Mouse (Mus musculus) left cerebral cortex, postnatal 4 days (tissue): ENCODE results near the gene Pgm2. TPM values are rescaled to one million over a fixed set of nuclear protein-coding genes. Genes with fewer than 3 reads are reported as not detected.
A peak's percentile ranks its signal among the peaks of the same experiment; 100 is the strongest.

Experiments
- DNase-seq: peaks from one replicate; pipeline ENCODE4 v3.0.0-alpha.2; 2022
- intact Hi-C: fragments of 180-260 bp; cut with DNase I; formaldehyde crosslinking; loops from one replicate; pipeline ENCODE4 v1.15.1; 2025
- total RNA-seq, 2 experiments: library from RNA; stranded (reverse); gene quantifications; 2 replicates each; pipeline ENCODE4 v1.2.3; 2021

The Pgm2 gene
- total RNA-seq, 2 experiments from 2014 or later: 14.5 to 16.4 TPM

DNA sequence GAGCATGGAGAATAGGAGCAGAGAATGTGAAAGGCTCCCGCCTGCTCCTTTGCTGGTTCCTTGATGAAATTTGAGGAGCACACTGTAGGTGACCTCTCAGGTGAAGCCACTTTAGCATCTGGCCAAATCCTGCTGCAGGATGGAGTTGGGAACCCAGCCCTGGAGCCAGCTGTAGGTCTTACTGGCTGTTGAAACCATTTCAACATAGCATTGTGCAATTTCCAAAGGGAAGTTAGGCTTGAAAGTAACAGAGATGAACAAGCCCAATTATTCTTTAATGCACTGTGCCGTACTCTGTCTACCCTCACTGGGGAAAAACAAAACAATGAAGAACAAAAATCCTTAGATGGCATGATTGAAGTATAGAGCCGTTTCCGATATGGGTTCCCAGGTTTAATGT lies 41.2 kb downstream of the Pgm2 start:
- intact Hi-C loops: no loop called here
- DNase-seq: no peak

DNA sequence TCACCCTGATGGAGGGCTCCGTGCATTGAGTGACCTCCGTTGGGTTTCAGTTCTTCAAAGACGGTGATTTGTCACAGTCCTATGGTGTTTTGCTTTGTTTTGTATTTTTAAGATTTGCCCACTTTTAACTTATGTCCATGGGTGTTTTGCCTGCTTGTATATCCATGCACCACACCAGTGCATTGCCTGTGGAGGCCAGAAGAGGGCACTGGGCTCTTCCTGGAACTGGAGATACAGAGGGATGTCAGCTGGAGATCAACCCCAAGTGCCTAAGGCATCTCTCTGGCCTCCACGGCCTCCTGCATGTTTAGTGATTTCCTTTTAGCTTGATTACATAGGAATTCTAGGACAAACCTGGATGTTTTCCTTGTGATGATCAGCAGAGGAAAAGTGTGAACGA lies 43.6 kb downstream of the Pgm2 start:
- DNase-seq: no peak
- intact Hi-C loops: no loop called here

DNA sequence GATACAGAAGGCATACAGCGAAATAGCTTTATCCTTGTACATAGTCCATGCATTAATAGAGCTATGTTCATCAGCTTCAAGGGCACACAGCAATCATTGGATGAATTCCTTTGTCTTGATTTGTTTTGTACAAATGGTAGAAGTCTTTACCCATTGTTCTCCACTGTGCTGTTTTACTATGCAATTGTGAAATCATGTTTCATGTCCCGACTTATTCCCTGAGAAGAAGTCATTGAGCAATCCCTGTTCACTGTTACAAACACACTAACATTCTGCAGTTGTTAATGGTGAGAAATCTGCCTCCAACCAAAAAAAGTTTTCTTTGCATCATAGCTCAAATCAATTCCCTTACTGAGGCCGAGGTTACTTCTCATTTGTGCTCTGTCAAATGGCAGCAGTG lies 47.5 kb downstream of the Pgm2 start:
- intact Hi-C loops: no loop called here
- no peak for DNase-seq

DNA sequence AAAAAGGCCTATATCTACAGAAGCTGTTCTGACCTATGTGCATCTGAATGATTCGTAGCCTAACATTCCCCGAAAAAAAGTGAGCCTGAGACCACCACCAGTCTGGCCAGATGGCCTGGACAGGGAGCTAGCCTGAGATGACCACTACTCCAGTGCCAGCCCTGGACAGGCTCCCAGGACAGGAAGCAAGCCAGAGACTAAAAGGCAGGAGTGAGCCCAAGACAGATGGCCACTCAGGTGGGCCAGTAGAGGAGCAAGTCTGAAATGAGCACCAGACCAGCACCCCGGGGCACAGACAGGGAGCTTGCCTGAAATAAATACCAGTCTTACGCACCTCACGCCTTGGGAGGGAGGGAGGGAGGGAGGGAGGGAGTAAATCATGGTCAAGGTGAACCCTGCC lies 51.6 kb downstream of the Pgm2 start:
- peak; percentile 56 for DNase-seq
- intact Hi-C loops: no loop called here

DNA sequence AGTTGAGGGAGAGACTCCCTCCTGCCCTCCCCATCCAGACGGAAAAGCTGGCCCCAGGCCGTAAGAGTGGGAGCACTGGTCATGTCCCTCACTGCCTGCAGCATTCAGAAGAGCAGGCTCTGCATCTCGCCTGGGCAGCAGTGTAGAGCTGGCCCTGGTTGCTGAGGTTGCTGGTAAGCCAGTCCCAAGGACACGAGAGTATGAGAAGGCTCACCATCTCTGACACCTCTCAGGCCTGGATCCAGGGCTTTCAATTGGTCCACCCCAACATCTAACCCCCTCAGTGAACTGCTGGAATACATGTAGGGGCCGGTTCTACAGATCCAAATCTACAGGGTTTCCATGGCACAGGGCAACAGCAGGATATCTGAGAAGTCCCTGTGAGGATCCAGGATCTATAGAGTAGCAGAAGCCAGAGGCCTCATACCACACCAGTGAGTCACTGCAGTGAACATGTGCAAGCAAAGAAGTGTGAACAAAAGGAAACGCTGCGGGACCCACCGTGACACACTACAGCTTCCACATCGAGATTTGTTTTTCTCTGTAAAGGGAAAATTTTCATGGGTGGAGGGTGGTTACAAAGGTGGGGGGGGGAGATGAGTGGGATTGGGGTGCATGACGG lies 53.7 kb downstream of the Pgm2 start:
- no peak for DNase-seq
- intact Hi-C loops: no loop called here

DNA sequence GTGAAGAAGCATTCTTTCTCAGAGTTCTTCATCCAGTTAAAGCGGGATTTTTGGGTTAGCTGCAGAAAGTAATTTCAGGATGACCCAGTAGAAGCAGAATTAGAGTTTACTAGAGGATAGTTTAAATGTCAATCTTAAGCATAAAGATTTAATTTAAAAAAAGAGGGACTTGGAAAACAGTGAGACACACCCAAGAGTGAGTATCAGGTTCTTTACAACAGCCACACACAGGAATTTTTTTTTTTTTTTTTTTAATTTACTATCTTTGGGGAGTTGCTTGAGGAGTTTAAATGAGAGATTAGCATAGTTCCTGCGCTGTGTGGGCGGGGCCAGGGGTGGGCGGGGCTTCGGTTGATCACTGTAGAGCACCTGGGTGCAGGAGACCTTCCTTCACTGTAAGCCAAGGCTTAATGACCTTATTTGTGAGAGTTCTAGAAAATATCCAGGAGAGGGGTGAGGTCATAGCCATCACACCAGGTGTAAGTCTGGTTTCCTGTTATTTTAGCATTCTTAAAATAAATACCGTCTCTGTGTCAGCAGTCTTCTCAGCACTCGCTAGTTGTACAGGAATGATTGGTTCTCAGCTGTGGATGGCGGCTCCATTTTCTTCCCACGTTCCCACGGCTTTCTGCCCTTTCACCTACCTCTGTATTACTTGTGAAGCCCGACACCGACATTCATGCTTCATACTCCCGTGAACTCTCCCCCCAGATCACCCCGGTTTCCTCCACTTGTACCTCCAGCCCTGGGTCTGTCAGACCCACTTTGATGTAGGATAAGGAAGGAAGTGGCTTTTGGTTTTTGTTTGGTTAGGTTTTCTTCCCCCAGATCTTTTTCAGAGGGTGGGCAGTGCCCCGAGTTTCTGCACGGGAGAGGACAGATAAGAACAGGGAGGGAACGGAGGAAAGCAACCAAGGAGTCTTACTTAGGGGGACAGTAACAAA lies 56.7 kb downstream of the Pgm2 start:
- intact Hi-C loops: no loop called here
- no peak for DNase-seq

DNA sequence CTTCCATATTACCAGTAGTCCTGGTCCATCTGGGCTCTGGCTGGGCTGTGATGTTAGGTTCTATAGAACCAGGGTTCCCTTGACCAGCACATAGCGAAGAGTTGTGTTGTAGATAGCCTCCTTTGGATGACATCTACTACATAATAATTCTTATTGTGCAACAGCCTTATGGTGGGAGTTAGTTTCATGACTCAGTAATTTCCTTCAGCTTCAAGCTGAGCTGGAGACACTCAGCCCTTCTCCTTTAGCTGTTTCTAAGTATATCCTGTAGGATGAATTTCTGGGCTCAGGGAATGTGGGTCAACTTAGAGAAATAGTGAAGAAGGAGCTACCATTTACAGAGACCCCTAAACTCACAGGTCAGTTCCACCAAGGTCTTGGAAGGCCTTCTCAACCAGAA lies 60.6 kb downstream of the Pgm2 start:
- no peak for DNase-seq
- intact Hi-C loops: no loop called here

DNA sequence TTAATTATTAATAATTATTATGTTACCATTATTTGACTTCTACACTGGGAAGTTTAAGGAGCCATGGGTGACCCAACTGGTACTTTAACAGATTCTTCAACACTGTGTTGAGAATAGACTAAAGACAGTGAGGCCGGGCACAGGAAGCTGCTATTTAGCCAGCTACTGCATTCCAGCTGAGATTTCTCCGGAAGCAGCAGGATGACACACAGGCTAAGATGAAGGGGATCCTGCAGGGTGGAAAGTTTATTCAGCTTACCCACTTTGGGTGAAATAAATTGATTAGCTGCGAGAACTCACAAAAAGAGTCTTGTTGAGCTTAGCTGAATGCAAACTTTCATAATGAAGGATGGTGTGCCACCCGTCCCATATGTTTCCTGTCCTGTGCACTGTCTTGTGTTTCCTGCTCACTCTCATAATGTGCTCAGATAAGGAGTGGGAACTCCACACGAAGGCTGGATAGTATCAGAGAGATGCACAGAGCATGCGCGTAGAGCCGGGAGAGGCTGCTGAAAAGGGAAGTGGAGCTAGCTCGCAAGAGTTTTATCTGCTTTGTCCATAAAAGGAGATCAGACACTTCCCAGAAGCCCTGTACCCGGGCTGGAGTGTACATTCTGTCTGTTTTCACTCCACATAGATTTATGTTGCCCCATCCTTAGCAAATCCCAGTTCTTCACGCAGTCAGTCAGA lies 63.3 kb downstream of the Pgm2 start, which contains the start of gene Tbc1d1:
Gene Tbc1d1, plus strand, starts transcription at position 445 of the 690 bp plus-strand sequence.
- intact Hi-C loops: no loop called here
- no peak for DNase-seq

DNA sequence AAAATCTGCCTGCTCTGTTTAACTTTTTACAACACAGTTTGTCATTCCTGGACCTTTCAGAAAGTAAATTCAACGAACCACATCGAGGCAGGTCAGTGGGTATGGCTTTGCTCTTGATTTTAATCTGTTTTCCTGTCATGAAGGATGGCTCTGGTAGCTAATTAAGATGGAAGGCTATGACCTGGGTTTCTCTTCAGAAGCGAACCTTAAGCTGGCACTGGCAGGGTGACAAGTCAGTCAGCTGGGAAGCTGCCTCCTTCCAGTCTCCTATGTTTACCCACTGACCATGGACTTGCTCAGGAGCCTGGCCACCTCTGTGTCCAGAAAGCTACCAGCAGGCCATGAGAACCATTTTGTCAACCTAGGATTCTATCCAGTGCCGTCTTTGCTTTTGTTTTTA lies 63.8 kb downstream of the Pgm2 start:
- no peak for DNase-seq
- intact Hi-C loops: no loop called here

DNA sequence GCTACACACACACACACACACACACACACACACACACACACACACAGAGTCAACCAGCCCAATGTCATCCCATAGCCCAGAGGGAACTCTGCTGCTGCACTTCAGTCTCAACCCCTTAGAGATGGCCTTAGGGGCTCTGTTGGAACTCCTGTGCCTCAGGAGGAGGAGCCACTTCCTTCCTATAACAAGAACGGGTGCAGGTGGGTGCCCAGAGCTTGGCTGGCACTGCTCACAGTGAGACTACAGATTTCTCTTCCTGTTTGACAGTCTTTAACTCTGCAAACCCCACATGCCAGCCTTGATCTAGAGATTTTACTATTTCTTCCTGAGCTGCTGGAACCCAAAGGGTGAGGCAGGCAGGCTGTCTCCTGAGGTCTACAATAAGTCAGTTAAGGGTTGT lies 65.2 kb downstream of the Pgm2 start:
- DNase-seq: no peak
- intact Hi-C loops: no loop called here

DNA sequence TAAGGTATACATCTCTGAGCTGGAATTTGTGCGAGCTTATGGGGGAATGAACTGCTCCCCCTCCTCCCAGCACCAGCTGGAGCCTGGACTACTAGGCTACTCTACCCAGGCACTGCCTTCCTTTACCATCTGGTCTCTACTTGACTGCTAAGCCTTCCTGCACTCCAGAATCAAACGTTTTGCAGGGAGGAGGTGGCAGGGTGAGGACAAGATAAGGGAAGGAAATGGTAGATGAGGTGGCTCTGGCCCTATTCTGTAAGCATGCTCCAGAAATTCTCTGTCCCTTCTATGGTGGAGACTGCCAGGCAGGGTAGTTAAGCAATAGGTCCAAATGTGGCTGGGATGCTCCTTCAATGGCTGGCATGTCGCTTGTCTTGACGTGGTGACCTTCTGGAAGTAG lies 65.8 kb downstream of the Pgm2 start:
- intact Hi-C loops: no loop called here
- no peak for DNase-seq

DNA sequence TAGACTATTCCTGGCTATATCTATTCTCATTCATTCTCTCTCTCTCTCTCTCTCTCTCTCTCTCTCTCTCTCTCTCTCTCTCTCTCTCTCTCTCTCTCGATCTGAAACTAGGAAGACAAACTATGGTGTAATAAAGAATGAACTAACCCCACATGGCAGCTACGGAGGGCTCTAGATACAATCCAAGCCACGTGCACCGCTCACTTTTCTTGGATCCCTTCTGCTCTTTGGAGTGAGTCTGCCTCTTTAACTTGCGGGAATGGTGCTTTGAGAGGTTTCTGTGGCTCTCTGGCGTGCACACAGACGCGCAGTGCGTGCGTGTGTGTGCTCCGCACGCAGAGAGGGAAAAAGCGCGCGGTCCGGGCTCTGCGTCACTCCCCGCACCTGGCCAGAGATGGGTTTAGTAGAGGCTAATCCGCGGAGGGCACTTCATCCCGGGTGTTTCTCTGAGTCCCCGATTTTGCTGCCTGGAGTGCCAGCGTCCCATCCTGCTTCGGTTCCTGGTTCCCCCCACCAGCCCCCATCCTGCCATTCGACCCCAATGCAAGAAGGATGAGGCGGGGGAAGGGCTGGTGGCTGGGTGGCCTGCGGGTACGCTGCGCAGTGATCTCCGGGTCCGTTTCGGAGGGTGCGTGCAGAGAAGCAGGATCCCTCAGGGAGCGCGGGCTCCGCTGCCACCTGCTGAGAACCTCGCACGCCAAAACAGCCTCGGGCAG lies 66.5 kb downstream of the Pgm2 start:
- peak; percentile 41 for DNase-seq
- intact Hi-C loops: no loop called here

DNA sequence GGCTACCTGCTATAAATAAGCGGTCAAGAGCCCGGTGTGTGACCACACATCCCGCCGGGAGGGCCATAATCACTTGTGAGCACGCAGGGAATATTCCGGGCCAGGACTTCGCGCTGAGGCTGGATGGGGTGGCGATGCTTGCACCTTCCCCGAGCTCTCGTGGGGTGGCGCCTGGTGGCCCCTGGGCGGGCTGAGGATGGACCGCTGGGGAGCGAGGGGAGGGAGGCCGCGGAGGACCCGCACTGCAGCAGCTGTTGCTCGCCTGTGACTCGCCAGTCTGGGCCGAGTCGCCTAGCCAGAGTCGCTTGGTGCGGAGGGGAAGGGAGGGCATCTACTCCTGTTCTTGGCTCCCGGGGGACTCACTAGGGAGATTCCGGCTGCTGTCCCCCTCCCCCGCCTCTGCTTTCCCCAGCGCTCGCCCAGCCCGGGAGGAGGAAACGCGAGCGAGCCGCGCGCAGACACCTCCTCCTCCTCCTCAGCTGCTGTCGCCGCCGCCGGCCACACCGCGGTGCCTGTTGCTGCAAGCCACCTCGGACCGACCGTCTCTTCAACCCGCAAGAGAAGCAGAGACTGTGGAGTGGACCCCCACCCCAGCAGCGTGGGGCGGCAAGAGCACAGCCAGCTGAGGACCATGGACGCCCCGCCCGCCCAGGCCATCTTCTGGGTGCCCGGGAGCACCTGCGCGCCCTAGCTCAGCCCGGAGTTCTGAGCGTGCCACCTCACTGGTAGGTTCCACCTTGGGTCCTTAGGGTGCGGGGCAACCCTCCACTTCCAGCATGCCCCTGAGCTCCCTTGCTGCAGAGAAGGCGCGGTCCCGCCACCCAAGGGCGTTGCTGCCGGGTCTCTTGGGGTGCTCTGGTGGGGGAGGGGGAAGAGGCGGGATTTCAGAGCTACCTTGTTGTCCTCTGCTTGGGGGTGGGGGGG lies 67.3 kb downstream of the Pgm2 start:
- peak; percentile 68 for DNase-seq
- intact Hi-C loops: no loop called here

DNA sequence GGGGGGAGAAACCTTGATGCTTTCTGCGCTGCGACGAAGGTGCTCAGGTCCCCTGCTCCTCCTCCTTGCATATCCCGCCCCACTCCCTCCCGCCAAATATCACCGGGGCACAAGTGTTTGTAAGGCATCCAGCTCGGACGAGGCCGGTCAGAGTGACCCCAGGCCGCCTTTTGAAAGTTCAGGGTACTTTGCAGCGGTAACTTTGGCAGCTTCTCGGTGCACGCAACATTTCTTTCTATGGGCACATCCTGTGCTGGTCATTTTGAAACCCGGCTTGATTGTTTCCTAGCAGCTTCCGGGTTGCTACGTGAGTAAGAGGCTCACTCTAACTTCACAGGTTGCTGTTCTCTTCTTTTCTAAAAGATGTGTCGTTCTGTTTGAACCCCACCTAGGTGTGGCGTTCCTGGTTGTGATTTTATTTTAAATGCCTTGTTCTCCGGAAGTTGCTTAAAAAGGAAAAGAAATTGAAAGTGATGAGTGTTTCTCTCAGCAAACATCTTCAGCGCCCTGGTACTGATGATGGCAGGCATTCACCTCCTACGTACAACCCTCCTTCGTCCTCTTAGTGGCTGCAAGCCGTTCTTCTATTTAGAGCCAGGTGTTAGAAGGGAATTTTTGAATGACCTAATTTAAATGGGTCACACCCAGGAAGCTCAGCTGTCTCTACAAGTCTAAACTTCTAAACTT lies 68.1 kb downstream of the Pgm2 start:
- DNase-seq: no peak

DNA sequence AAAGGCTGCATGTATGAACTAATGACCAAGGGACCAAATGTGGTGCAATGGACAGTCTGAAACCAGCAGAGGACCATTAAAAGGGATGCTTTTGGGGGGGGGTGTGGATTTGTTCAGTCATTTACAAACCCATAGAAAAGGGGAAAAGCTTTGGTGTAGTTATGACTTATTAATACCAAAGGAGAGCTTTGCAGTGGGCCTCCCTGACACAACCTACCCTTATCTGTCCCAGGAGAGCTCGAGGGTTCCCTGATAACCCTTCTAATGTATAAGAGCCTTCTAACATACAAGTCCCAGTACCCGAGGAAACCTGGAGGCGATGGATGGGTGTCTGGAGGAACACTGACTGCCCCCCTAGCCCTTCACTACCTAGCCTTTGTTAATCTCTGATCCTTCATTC lies 69.2 kb downstream of the Pgm2 start:
- intact Hi-C loops: no loop called here
- DNase-seq: no peak

More for the DNA sequence above, 68.1 kb downstream of the Pgm2 start:
- intact Hi-C loops: no loop called here

DNA sequence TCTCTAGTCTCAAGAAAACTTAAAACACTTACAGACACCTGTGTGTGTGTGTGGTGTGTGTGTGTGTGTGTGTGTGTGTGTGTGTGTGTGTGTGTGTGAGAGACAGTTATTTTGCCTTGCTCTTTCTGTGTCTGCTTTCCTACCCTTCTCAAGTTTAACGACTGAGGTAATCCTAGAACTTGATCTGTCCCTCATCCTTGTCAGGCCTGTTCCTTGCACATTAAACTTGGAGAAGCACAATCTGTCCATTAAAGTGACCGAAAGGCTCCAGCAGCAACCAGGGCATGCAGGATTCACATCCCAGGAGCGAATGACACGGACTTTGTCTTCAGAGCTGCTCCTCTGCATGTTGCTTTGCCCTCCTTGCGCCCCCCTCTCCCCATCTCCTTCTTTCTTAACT lies 69.8 kb downstream of the Pgm2 start:
- intact Hi-C loops: no loop called here
- no peak for DNase-seq

DNA sequence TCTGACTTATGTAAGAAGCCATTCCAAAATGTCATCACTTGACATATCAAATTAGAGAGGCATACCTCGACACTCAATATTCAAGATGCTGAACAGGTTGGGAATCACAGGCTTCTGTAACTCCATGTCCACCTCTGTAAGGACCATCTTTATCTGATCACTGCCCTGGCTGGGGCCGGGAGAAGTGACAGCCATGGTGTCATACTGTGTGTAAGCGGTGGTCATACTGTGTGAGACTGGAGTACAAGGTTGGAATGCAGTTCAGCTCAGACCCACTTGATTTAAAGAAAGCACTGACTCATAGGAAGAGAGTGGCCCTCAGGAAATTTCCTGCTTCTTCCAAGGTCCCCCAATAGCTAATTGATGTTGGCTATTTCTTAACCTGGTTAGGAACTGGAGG lies 71.7 kb downstream of the Pgm2 start:
- no peak for DNase-seq
- intact Hi-C loops: no loop called here

DNA sequence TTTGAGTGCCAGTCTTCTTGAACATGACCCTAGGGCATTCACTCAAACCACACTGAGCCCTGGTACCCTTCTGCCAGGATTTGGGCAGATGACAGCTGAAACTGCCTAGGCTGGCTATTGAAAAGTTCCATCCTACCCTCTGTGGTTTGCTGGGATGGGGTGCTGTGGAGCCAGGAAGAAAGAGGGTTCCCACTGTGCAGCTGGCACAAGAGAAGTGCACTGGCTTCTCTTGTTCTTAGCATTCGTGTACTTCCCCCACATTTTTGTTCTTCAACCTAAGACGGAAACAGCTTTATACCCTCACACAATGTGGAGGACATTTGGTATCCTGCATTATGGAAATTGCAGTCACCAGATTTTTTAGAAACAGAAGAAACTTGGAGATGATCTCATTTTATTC lies 73.1 kb downstream of the Pgm2 start:
- intact Hi-C loops: no loop called here
- DNase-seq: no peak

DNA sequence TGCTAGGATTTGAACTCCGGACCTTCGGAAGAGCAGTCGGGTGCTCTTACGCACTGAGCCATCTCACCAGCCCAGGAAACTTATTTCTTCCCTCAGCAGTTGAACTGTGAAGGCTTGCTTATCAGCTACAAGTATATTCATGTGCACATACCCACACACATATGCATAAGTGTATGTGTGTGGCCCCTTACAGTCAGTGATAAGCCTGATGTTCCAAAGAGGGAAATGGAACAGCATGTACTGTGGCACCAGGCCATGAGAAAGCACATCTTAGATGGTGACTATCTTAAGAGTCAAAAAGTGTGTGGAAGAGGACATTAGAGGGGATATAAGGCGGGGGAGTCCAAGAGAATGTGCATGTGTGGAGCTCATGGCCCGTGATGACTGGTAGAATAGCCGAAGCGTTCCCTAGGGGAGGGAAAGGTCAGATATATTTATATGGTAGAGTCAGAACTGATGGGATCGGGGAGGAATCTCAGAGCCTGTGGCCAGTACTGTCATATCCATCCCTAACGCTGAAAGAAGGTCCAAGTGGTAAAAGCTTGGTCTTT lies 76.3 kb downstream of the Pgm2 start:
- intact Hi-C loops: no loop called here
- DNase-seq: no peak
